Mouse (Mus musculus) olfactory bulb, adult 2 months (tissue): Measurements from ENCODE around the gene F5. TPM values are rescaled to one million over a fixed set of nuclear protein-coding genes. Genes with fewer than 3 reads are reported as not detected.

Experiments used
- H3K27ac ChIP-seq: fragments of 200-500 bp; 2 replicates; pipeline ENCODE4 v1.5.1; 2012; ENCODE audit warnings: low read depth, low read length; ENCODE audit not compliant: insufficient read depth
- H3K4me1 ChIP-seq: fragments of 200-500 bp; 2 replicates; pipeline ENCODE4 v1.6.1; 2012; ENCODE audit warnings: low read length; ENCODE audit not compliant: control insufficient read depth, insufficient read depth
- H3K4me3 ChIP-seq: fragments of 200-500 bp; 2 replicates; pipeline ENCODE4 v1.5.1; 2012; ENCODE audit warnings: mild to moderate bottlenecking, low read depth, low read length, moderate library complexity; ENCODE audit not compliant: insufficient read depth
- CTCF ChIP-seq: fragments of 200-500 bp; IDR thresholded peaks from 2 replicates; pipeline ENCODE4 v1.5.1; 2012; ENCODE audit warnings: low read depth, mild to moderate bottlenecking, low read length, moderate library complexity; ENCODE audit not compliant: insufficient read depth
- POLR2A ChIP-seq: fragments of 200-500 bp; IDR thresholded peaks from 2 replicates; pipeline ENCODE4 v1.6.1; 2012; ENCODE audit warnings: mild to moderate bottlenecking, low read depth, low read length, moderate library complexity; ENCODE audit not compliant: insufficient read depth
- WGBS: fragments of 180-500 bp; shearing (Covaris S2); methylation state at CpG from one replicate; pipeline ENCODE4 v1.1.7; 2018; 5-methylcytosine and 5-hydroxymethylcytosine counted together
- polyA plus RNA-seq: library from polyadenylated mRNA; stranded (reverse); fragments of >200 nt; gene quantifications from 2 replicates; pipeline ENCODE4 v1.2.4, GENCODE M21; 2012; ENCODE audit warnings: low replicate concordance; ENCODE audit not compliant: missing spikeins, insufficient read depth, insufficient read length

The F5 gene
- polyA plus RNA-seq, 1 experiment: not detected

DNA sequence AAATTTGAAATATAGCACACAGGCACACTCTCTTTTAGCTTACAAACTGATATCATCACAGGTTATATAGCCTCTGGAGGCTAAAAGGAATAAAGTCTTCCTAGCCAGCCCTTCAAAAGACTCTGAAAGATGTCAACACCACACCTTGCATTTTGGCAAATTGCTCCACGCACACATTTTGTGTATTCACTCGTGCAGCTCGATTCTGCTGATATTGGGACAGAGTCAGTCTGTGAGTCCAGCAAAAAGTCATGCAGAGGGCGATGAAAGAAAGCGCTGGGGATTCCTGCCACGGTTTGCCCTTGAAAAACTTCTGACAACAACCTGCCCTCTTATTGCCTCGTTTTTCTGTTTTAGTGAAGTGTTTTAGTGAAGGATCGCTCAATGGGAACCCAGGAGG, 95.8 kb downstream of the F5 start:
- Histone ChIP-seq H3K4me3 (no peak overlapping the region), H3K27ac (peak overlapping the region; percentile 13; the same call in 1 of the 2 replicates), H3K4me1 (peaks cover 10% of the 10 kb centered on the region)
- no peak for TF ChIP-seq CTCF
- TF ChIP-seq POLR2A: no peak
- WGBS: 51% methylated on average over 8 of the region's 8 CpGs

GRCm38 (mm10) chr1:164247971-164248370, 96.3 kb downstream of the F5 start:
- TF ChIP-seq CTCF: no peak
- no peak for TF ChIP-seq POLR2A
- H3K4me1 ChIP-seq: peaks cover 10% of the 10 kb centered on the region
- 14% methylated on average over 10 of the region's 10 CpGs for WGBS
- H3K4me3 ChIP-seq: no peak overlapping the region
- H3K27ac ChIP-seq: peak overlapping the region; percentile 71; the same call in 1 of the 2 replicates

- H3K4me1 ChIP-seq: peaks cover 10% of the 10 kb centered on the region
- 1% methylated on average over 75 of the region's 79 CpGs for WGBS
- H3K4me3 ChIP-seq: peak within 1 kb of the TSS; percentile 86
- peak; percentile 79 for TF ChIP-seq POLR2A
- no peak for TF ChIP-seq CTCF
- H3K27ac ChIP-seq: peak within 1 kb of the TSS; percentile 71
Measured at GRCm38 (mm10) chr1:164248465-164249331, 97.1 kb downstream of the F5 start, which contains the start of gene Slc19a2. TSS of gene Slc19a2 (plus strand) at chr1:164249046.

DNA sequence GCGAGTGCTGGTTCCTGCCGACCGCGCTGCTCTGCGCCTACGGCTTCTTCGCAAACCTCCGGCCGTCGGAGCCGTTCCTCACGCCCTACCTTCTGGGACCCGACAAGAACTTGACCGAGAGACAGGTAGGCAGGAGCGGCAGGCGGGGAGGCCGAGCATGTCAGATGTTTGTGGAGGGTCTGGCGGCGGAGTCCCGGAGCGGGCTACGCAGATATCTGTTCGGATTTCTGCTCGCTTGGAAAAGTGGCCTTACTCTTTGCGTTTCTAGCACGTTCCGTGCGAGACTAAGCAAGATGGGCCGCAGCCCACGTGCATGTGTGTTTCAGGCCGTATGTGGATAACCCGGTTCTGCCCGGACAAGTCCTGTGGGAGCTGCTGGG, 97.7 kb downstream of the F5 start:
- Histone ChIP-seq H3K27ac (no peak overlapping the region), H3K4me1 (peaks cover 10% of the 10 kb centered on the region), H3K4me3 (peak overlapping the region; percentile 86)
- WGBS: under 1% methylated on average over 33 of the region's 33 CpGs
- no peak; the same call in 1 of the 2 replicates for TF ChIP-seq CTCF
- TF ChIP-seq POLR2A: no peak

GRCm38 (mm10) chr1:164250391-164251150, 98.9 kb downstream of the F5 start:
- WGBS: 68% methylated on average over 8 of the region's 8 CpGs
- Histone ChIP-seq H3K27ac (no peak overlapping the region), H3K4me3 (no peak overlapping the region), H3K4me1 (peaks cover 10% of the 10 kb centered on the region)
- TF ChIP-seq POLR2A: no peak
- no peak for TF ChIP-seq CTCF

DNA sequence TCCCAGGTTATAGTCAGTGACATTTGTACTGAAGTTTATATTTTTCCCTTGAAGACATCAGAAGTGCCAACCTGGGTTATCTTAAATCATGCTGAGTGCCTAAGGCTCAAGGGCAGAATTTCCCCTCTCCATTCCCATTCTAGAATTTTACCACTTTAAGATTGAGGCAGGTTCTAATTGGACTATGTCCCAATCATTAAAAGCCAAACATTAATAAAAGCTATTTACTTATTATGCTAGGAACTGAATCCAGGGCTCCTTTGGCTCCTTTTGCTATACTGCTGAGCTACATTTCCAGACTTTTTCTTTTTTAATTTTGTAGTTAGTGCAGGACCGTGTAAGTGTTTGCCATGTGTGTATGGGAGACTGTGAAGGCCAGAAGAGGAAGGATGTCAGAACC, 99.8 kb downstream of the F5 start:
- peaks cover 10% of the 10 kb centered on the region for H3K4me1 ChIP-seq
- TF ChIP-seq CTCF: no peak
- TF ChIP-seq POLR2A: no peak
- no peak overlapping the region for H3K27ac ChIP-seq
- no peak overlapping the region for H3K4me3 ChIP-seq
- WGBS: 91% methylated on average over 1 of the region's 1 CpGs

DNA sequence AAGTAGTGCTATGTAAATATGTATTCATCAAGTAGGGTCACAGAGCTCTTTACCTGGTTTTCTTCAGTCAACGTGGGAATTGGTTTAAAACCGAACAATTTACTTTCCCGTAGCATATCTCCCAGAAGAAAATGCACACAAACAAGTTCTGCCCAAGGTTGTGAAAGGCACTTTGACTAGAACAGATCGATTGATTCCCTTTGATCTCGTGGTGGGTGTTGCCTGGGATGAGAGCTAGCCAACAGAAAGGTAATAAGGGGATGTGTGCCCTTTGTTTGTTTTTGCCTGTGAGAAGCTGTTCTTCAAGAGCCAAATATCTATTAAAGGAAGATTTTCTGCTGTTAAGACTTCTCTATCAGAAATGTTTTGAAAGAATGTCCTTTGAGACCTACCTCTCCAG, 100.9 kb downstream of the F5 start:
- WGBS: 84% methylated on average over 5 of the region's 5 CpGs
- Histone ChIP-seq H3K4me1 (peaks cover 9% of the 10 kb centered on the region), H3K27ac (no peak overlapping the region), H3K4me3 (no peak overlapping the region)
- TF ChIP-seq POLR2A (no peak), CTCF (no peak)

- WGBS: 84% methylated on average over 3 of the region's 3 CpGs
- Histone ChIP-seq H3K4me1 (no peaks in the 10 kb centered on the region), H3K4me3 (no peak overlapping the region), H3K27ac (no peak overlapping the region)
- TF ChIP-seq POLR2A (no peak), CTCF (no peak)
Measured at GRCm38 (mm10) chr1:164254836-164255235, 103.2 kb downstream of the F5 start.
